Mouse (Mus musculus): Measurements from ENCODE around the gene Ndrg3. TPM values are rescaled to one million over a fixed set of nuclear protein-coding genes. Genes with fewer than 3 reads are reported as not detected.
"Not testable (repeated sequence)": the region's sequence is repeated elsewhere in the genome, so short reads cannot be mapped to it uniquely, and the experiment has no call there.

Gene Ndrg3
- polyA plus RNA-seq, 1 experiment from 2014 or later = 21.1 TPM

- H3K4me1 ChIP-seq (replicated peaks; ENCODE audit: control insufficient read depth, insufficient read depth) = no peaks in the 10 kb centered on the region
- H3K4me2 ChIP-seq (replicated peaks; ENCODE audit: low read depth) = no peak overlapping the region
- H3K9me3 ChIP-seq (ENCODE audit: control insufficient read depth, low read length) = no peaks in the 10 kb centered on the region
- H3K4me3 ChIP-seq (ENCODE audit: low read depth, low read length) = no peak overlapping the region
- H3K27me3 ChIP-seq (ENCODE audit: control insufficient read depth, insufficient read depth, low read length) = no peaks in the 10 kb centered on the region
- H3K36me3 ChIP-seq (ENCODE audit: control insufficient read depth, insufficient read depth, low read length) = peaks cover 13% of the 10 kb centered on the region; the same call in 1 of the 2 replicates
- DNase-seq (ENCODE audit: low spot score) (no peak), ATAC-seq (ENCODE audit: low FRiP score, low TSS enrichment) (no peak)
- 84% methylated on average over 6 of the region's 6 CpGs for WGBS
- H3K27ac ChIP-seq (replicated peaks) = no peak overlapping the region
- no peak for TF ChIP-seq EP300 (optimal IDR thresholded peaks at IDR 0.05)
- TF ChIP-seq CTCF (IDR thresholded peaks at IDR 0.05; ENCODE audit: low read depth) = no peak
- no peak overlapping the region for H3K9ac ChIP-seq (ENCODE audit: low read length)
Observed at GRCm38 (mm10) chr2:156928606-156929005, 63.2 kb downstream of the Ndrg3 start.

DNA sequence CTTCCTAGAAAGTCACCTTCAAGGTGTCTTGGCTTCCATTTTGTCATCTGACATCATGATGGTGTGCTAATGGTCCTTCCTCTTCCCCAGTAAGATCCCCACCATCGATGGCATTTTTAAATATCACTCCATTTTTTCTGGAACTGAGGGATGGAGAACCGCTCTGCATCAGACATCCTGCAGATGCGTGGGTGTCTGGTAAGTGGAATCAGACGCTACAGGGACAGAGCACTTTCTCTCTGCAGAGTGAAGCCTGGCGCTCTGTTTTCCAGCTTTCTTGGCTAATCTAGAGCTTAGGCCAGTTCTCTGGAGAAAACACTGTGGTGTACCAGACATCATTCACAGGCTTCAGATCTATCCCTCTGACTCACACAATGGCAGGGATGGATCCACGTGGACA, 64.2 kb downstream of the Ndrg3 start:
- WGBS = 80% methylated on average over 6 of the region's 6 CpGs
- peaks cover 10% of the 10 kb centered on the region; the same call in 1 of the 2 replicates for H3K36me3 ChIP-seq (ENCODE audit: control insufficient read depth, insufficient read depth, low read length)
- DNase-seq (ENCODE audit: low spot score) = no peak
- no peak overlapping the region for H3K27ac ChIP-seq (replicated peaks)
- H3K9ac ChIP-seq (ENCODE audit: low read length) = no peak overlapping the region
- no peak overlapping the region for H3K4me3 ChIP-seq (ENCODE audit: low read depth, low read length)
- TF ChIP-seq CTCF (IDR thresholded peaks at IDR 0.05; ENCODE audit: low read depth) (no peak), EP300 (optimal IDR thresholded peaks at IDR 0.05) (no peak)
- no peak for ATAC-seq (ENCODE audit: low FRiP score, low TSS enrichment)
- H3K4me1 ChIP-seq (replicated peaks; ENCODE audit: control insufficient read depth, insufficient read depth) = no peaks in the 10 kb centered on the region
- H3K4me2 ChIP-seq (replicated peaks; ENCODE audit: low read depth) = no peak overlapping the region
- H3K27me3 ChIP-seq (ENCODE audit: control insufficient read depth, insufficient read depth, low read length) = no peaks in the 10 kb centered on the region
- no peaks in the 10 kb centered on the region for H3K9me3 ChIP-seq (ENCODE audit: control insufficient read depth, low read length)

DNA sequence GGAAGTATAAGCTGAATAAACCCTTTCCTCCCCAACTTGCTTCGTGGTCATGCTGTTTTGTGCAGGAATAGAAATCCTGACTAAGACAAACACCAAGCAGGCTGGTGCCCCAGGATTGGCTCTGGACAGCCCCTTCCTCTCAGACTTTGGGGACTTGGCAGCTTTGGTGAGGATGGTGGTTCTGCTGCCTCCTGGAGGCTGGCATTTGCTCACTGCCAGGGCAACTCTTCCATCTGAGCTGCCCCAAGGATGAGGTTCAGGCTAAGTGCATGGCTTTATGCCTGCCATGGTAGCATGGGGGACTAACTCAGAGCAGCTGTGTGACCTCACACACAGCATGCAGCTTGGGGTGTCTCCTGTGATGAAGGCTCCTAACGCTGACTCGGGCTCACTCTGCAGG, 66.2 kb downstream of the Ndrg3 start:
- not testable (repeated sequence) for H3K4me2 ChIP-seq (replicated peaks; ENCODE audit: low read depth); H3K4me3 ChIP-seq (ENCODE audit: low read depth, low read length); H3K9me3 ChIP-seq (ENCODE audit: control insufficient read depth, low read length); H3K9ac ChIP-seq (ENCODE audit: low read length); DNase-seq (ENCODE audit: low spot score); H3K36me3 ChIP-seq (ENCODE audit: control insufficient read depth, insufficient read depth, low read length); ATAC-seq (ENCODE audit: low FRiP score, low TSS enrichment); H3K27ac ChIP-seq (replicated peaks); H3K27me3 ChIP-seq (ENCODE audit: control insufficient read depth, insufficient read depth, low read length); H3K4me1 ChIP-seq (replicated peaks; ENCODE audit: control insufficient read depth, insufficient read depth)
- TF ChIP-seq CTCF (IDR thresholded peaks at IDR 0.05; ENCODE audit: low read depth) = 0 out of 2 replicates have a peak, but pooled peaks have one; percentile 10
- 75% methylated on average over 3 of the region's 3 CpGs for whole genome bisulfite sequencing

GRCm38 (mm10) chr2:156925075-156925474, 66.8 kb downstream of the Ndrg3 start:
- 87% methylated on average over 4 of the region's 4 CpGs for WGBS
- H3K4me3 ChIP-seq (ENCODE audit: low read depth, low read length); H3K4me2 ChIP-seq (replicated peaks; ENCODE audit: low read depth); H3K4me1 ChIP-seq (replicated peaks; ENCODE audit: control insufficient read depth, insufficient read depth); DNase-seq (ENCODE audit: low spot score); H3K36me3 ChIP-seq (ENCODE audit: control insufficient read depth, insufficient read depth, low read length); H3K9me3 ChIP-seq (ENCODE audit: control insufficient read depth, low read length); H3K27me3 ChIP-seq (ENCODE audit: control insufficient read depth, insufficient read depth, low read length); H3K27ac ChIP-seq (replicated peaks); H3K9ac ChIP-seq (ENCODE audit: low read length): not testable (repeated sequence)
- 0 out of 2 replicates have a peak, but pooled peaks have one; percentile 31 for ATAC-seq (ENCODE audit: low FRiP score, low TSS enrichment)

DNA sequence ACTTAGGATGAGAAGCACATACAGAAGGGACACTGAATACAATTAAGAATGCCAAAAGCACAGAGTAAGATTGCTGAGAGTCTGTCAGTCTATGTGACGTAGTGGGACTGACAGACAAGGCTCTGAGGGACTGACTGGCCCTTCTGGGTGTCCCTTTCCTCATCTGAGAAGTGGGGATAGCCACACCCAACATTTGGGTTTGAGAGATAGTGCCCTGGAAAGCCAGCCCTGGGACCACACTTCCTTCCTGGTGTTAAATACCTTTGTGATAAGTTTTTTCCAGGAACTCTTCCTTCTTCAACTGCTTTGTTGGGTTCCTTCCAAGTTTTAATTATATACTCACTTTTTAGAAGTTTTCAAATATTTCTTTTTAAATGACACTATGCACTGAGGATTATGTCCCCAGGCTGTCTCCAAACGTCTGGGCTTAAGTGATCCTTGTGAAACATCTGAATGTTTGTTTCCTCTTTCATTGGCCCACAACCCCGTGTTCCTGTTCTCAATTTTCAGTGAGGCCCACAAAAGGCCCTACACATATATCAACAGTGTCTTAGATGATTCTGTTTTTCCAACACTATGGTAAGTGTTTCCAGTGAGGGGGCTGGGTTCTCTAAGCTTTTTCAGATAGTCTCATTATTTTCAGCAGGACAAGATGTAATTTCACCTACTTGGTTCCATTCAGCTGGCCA, 67.5 kb downstream of the Ndrg3 start:
- no peak overlapping the region for H3K4me2 ChIP-seq (replicated peaks; ENCODE audit: low read depth)
- 29% methylated on average over 3 of the region's 3 CpGs for WGBS
- 0 out of 2 replicates have a peak, but pooled peaks have one; percentile 18 for ATAC-seq (ENCODE audit: low FRiP score, low TSS enrichment)
- H3K36me3 ChIP-seq (ENCODE audit: control insufficient read depth, insufficient read depth, low read length) = peaks cover 3% of the 10 kb centered on the region; the same call in 1 of the 2 replicates
- no peaks in the 10 kb centered on the region for H3K4me1 ChIP-seq (replicated peaks; ENCODE audit: control insufficient read depth, insufficient read depth)
- TF ChIP-seq CTCF (IDR thresholded peaks at IDR 0.05; ENCODE audit: low read depth) = no peak
- no peak for TF ChIP-seq EP300 (optimal IDR thresholded peaks at IDR 0.05)
- H3K9me3 ChIP-seq (ENCODE audit: control insufficient read depth, low read length) = no peaks in the 10 kb centered on the region
- H3K27ac ChIP-seq (replicated peaks) = no peak overlapping the region
- H3K9ac ChIP-seq (ENCODE audit: low read length) = no peak overlapping the region
- H3K27me3 ChIP-seq (ENCODE audit: control insufficient read depth, insufficient read depth, low read length) = no peaks in the 10 kb centered on the region
- DNase-seq (ENCODE audit: low spot score) = no peak
- no peak overlapping the region for H3K4me3 ChIP-seq (ENCODE audit: low read depth, low read length)

- Histone ChIP-seq H3K9ac (ENCODE audit: low read length) (no peak overlapping the region), H3K27me3 (ENCODE audit: control insufficient read depth, insufficient read depth, low read length) (no peaks in the 10 kb centered on the region), H3K4me1 (replicated peaks; ENCODE audit: control insufficient read depth, insufficient read depth) (no peaks in the 10 kb centered on the region), H3K9me3 (ENCODE audit: control insufficient read depth, low read length) (no peaks in the 10 kb centered on the region), H3K36me3 (ENCODE audit: control insufficient read depth, insufficient read depth, low read length) (no peaks in the 10 kb centered on the region), H3K4me2 (replicated peaks; ENCODE audit: low read depth) (no peak overlapping the region), H3K27ac (replicated peaks) (no peak overlapping the region), H3K4me3 (ENCODE audit: low read depth, low read length) (no peak overlapping the region)
- TF ChIP-seq CTCF (IDR thresholded peaks at IDR 0.05; ENCODE audit: low read depth) (no peak), EP300 (optimal IDR thresholded peaks at IDR 0.05) (no peak)
- DNase-seq (ENCODE audit: low spot score) = no peak
- ATAC-seq (ENCODE audit: low FRiP score, low TSS enrichment) = no peak
- WGBS = 88% methylated on average over 5 of the region's 5 CpGs
Observed at GRCm38 (mm10) chr2:156923057-156923456, 68.8 kb downstream of the Ndrg3 start.

All from stomach, postnatal 0 days (tissue).